Mouse (Mus musculus) MEL (cell line): ENCODE data around the gene Ankrd52.

Experiments
- CTCF ChIP-seq, 3 experiments: IDR thresholded peaks in 2 of 3; conservative IDR thresholded peaks in 1 of 3; 2 replicates each; pipeline ENCODE4 v1.5.1; 2011 to 2012; ENCODE audit warnings: low read length in 3 of 3, low read depth in 2 of 3, mild to moderate bottlenecking in 2 of 3, improper control_type of control experiment in 1 of 3, inconsistent platforms in 1 of 3, mixed read lengths in 1 of 3, moderate library complexity in 1 of 3; ENCODE audit not compliant: control insufficient read depth in 1 of 3, insufficient read depth in 1 of 3, poor library complexity in 1 of 3, severe bottlenecking in 1 of 3
- E2F4 ChIP-seq: IDR thresholded peaks from 2 replicates; pipeline ENCODE4 v1.6.1; 2011; ENCODE audit warnings: low read depth, low read length, improper control_type of control experiment, borderline replicate concordance
- GATA1 ChIP-seq: IDR thresholded peaks from 2 replicates; pipeline ENCODE4 v1.6.1; 2011; ENCODE audit warnings: low read depth, low read length, improper control_type of control experiment
- MYC ChIP-seq: IDR thresholded peaks from 2 replicates; pipeline ENCODE4 v1.6.1; 2011; ENCODE audit warnings: low read depth, mild to moderate bottlenecking, low read length, improper control_type of control experiment, moderate library complexity
- SMC3 ChIP-seq: IDR thresholded peaks from 2 replicates; pipeline ENCODE4 v1.6.1; 2011; ENCODE audit warnings: low read depth, low read length, improper control_type of control experiment
- TCF12 ChIP-seq: IDR thresholded peaks from 2 replicates; pipeline ENCODE4 v1.6.1; 2014; ENCODE audit warnings: low read depth, mild to moderate bottlenecking, inconsistent platforms, low read length, improper control_type of control experiment, moderate library complexity

DNA sequence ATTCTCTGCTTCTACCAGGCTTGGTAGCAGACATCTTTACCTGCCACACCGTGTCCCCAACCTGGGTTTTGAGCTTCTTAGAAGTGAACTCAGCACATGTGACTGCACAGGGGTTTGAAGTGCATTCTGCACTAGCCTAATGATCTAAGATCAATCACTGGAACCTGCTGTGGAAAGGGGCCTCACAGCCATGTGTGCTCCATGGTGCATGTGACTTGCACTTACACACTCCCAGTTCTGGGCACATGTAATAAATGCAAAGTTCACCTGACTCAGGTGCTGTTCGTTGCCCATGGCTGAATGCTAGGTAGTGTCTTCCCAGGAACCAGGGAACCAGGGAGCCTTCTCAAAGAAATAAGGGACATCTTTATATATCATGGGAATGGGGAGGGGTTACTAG is 56.5 kb downstream of the Ankrd52 start:
- TF ChIP-seq MYC (no peak), SMC3 (no peak), GATA1 (no peak), E2F4 (no peak), TCF12 (no peak), CTCF (IDR thresholded peaks at IDR 0.05 in 2 of 3, conservative IDR thresholded peaks at IDR 0.05 in 1 of 3; ENCODE audit: control insufficient read depth in 1 of 3, insufficient read depth in 1 of 3, low read depth in 2 of 3, low read length in 3 of 3, poor library complexity in 1 of 3, severe bottlenecking in 1 of 3) (no peak)
